Comparison of ENCODE assay signal across 15 mouse cellular contexts in the genomic region with DNA sequence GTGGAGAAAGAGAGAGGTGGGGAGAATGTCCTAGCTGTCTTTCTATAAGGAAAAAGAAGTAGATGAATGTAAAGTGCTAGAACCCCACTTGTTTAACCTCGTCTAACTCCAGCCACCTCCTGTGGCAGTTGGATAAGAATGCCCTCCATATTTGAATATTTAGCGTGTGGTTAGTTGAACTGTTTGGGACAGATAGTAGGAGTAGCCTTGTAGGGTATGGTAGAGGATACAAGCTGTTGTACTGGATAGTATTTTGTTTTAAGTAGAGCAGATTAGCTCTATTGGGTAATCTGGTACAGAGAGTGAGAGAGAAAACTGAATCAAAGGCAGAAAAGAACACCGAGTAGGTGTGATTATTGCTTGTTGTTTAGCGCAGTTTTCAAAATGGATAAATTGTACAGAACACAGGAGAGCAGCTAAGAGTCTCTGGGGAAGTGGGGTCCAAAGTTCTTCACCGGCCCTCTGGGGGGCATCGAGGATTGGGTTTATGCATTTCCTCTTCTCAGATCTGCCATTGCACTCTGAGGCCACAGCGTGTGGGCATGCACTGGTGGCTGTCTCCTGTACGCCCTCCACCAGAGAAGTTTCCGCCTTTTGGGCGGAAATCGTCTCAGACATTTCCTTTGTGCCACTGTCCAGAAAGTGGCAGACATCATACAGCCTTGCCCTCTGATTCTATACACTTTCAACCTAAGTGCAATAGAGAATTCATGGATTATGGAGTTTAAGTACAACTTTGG.
DNase-seq lines count a peak whose midpoint lies in the region; ATAC-seq lines count a peak whose summit lies in the region.
"Had no signal": no experiment of that assay in that cellular context is flagged by ENCODE, and none has a peak within 500 bp of the region (broad histone marks: within the 10 kb centered on the region; RNA-seq: fewer than 3 reads in every experiment).

No protein-coding gene starts in this region.

- peak; percentile 33 to 49 for DNase-seq in spleen, adult 18-20 months
- no peak for DNase-seq in spleen, adult 12 weeks (ENCODE audit: low spot score)
- peak; percentile 62 for DNase-seq in naive thymus-derived CD4-positive, alpha-beta T cell, adult 2 months (ENCODE audit: low read depth)
- peak; percentile 36 to 55 for DNase-seq in thymus, postnatal 36 days
- no peak for DNase-seq in lung, adult 18-20 months
- DNase-seq in right cerebral cortex, adult 18-20 months: no peak
- no peak for DNase-seq in embryo, embryonic 11 days
- DNase-seq: cerebellum, adult 18-20 months; cerebellum, postnatal 36 days; heart, postnatal 4 days; lung, adult 2 months; lung, postnatal 36 days; retina, postnatal 1 day had no signal

- peak; percentile 60 for ATAC-seq in common myeloid progenitor, adult 5-6 weeks (replicated peaks; ENCODE audit: low read depth, poor library complexity, severe bottlenecking)
- ATAC-seq: forebrain, embryonic 15.5 days had no signal

Comparison
In these comparisons a context has a peak if more than half of its experiments do, and no peak if none do; other contexts are left out.
1. DNase-seq: peak in spleen, adult 18-20 months (2 of 2), naive thymus-derived CD4-positive, alpha-beta T cell, adult 2 months (single experiment) and thymus, postnatal 36 days (2 of 2); none in spleen, adult 12 weeks (single experiment), lung, adult 18-20 months (0 of 2), right cerebral cortex, adult 18-20 months (single experiment) and embryo, embryonic 11 days (single experiment).